Mouse (Mus musculus) spleen, adult 2 months (tissue): ENCODE measurements around the gene Mrpl36. TPM values are rescaled to one million over a fixed set of nuclear protein-coding genes. Genes with fewer than 3 reads are reported as not detected.

Source experiments
- DNase-seq, 2 experiments: peaks; one replicate each; pipeline versions ENCODE4 v3.0.0 to v3.0.0-alpha.2; 2012 to 2021; ENCODE audit warnings: low spot score in 2 of 2, low read depth in 1 of 2
- H3K27ac ChIP-seq: fragments of 200-500 bp; 2 replicates; pipeline ENCODE4 v1.5.1; 2012; ENCODE audit warnings: low read length, inconsistent platforms; ENCODE audit not compliant: insufficient read depth
- H3K27me3 ChIP-seq: fragments of 200-500 bp; 2 replicates; pipeline ENCODE4 v1.6.1; 2012; ENCODE audit warnings: mild to moderate bottlenecking, moderate library complexity, low read length, inconsistent platforms; ENCODE audit not compliant: control insufficient read depth, insufficient read depth
- H3K36me3 ChIP-seq: fragments of 200-500 bp; 2 replicates; pipeline ENCODE4 v1.6.1; 2012; ENCODE audit warnings: mild to moderate bottlenecking, low read length, inconsistent platforms; ENCODE audit not compliant: control insufficient read depth, insufficient read depth
- H3K4me1 ChIP-seq: fragments of 200-500 bp; 2 replicates; pipeline ENCODE4 v1.6.1; 2011; ENCODE audit warnings: inconsistent platforms; ENCODE audit not compliant: control insufficient read depth, insufficient read depth, insufficient read length
- H3K4me3 ChIP-seq: fragments of 200-500 bp; 2 replicates; pipeline ENCODE4 v1.5.1; 2011; ENCODE audit warnings: mild to moderate bottlenecking, inconsistent platforms; ENCODE audit not compliant: insufficient read depth, insufficient read length; ENCODE audit errors: extremely low read depth
- CTCF ChIP-seq: fragments of 200-500 bp; IDR thresholded peaks from 2 replicates; pipeline ENCODE4 v1.5.1; 2011; ENCODE audit warnings: mild to moderate bottlenecking, inconsistent platforms; ENCODE audit not compliant: insufficient read depth, insufficient read length, insufficient replicate concordance; ENCODE audit errors: extremely low read depth
- POLR2A ChIP-seq: fragments of 200-500 bp; IDR thresholded peaks from 2 replicates; pipeline ENCODE4 v1.6.1; 2011; ENCODE audit warnings: low read depth, low read length, inconsistent platforms
- WGBS: fragments of 180-500 bp; shearing (Covaris S2); methylation state at CpG from one replicate; pipeline ENCODE4 v1.1.7; 2018; 5-methylcytosine and 5-hydroxymethylcytosine counted together
- polyA plus RNA-seq: library from polyadenylated mRNA; depleted of rRNA; stranded (reverse); fragments of >200 nt; gene quantifications from 2 replicates; pipeline ENCODE4 v1.2.3, GENCODE M21; 2012; rRNA removed

Mrpl36 gene
- 67.3 and 95.1 TPM in 2 replicates for polyA plus RNA-seq

DNA sequence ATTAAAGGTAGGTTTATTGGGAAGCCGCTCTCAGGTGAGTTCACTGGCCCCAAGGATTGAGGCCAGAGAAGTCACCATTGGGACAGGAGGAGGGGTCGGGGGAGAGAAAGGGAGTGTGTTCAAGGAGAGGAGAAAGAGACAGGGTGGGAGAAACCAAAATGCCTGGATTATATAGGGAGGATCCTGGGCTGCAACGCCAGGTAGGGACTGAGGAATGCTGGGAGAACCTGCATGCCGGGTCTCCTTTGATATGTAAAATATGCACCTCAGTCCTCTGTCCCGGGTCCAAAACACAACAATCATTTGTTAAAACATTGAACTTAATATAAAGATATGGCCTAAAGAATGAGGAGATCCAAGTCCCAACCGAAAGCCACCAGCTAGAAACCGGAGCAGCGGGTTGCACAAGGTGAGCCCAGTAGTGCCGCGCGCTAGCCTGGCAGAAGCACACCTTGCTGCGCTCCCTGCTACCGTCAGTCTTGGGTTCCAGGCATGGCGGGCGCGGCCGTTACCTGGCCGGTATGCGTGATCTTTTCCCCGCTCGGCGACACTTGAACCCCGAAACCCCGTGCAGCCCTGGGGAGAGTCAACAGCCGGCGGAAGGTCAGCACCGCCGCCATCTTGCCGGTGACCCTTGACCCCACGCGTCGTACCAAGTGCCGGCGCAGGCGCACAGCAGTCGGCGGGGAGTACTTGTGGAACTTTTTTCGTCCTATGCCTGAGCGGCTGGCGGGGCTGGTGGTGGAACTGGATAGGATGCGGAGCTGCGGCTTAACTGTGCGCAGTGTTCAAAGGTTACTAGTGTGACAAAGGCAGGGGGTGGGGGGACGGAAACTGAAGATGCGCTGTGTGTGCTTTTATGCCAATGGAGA lies at the start of gene Mrpl36, which contains the start of gene Ndufs6:
Mrpl36 (plus strand) TSS at position 687 of the 872 bp plus-strand sequence.
Ndufs6 (minus strand) TSS at position 716 of the 872 bp plus-strand sequence.
- WGBS: 2% methylated on average over 45 of the region's 45 CpGs
- Histone ChIP-seq H3K27ac (peak within 1 kb of the TSS; percentile 68), H3K4me3 (peak within 1 kb of the TSS; percentile 95), H3K4me1 (peaks cover 12% of the 10 kb centered on the region; the same call in 1 of the 2 replicates), H3K36me3 (peaks cover 11% of the 10 kb centered on the region), H3K27me3 (no peaks in the 10 kb centered on the region)
- peak; percentile 84 to 90 for DNase-seq
- TF ChIP-seq CTCF: no peak
- peak; percentile 78 for TF ChIP-seq POLR2A

DNA sequence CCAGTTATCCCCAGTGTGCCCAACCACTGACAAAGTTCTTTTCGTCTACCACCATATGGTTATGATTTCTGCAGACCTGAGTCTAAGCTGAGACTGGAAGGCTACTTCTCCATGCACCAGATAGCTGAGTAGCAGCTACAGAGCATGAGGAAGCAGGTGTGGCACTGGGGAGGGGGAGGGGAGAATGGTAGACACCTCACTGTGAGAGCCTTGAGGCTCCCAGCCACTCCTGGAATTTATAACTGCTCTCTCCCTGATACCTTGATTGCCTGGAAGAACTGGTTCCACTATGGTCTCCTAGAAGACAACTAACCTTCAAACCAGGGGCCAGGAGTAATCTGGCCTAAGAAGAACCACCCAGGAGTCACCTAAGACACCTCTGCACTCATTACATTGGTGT lies 49.1 kb upstream of the Mrpl36 start:
- Histone ChIP-seq H3K27me3 (no peaks in the 10 kb centered on the region), H3K27ac (no peak overlapping the region), H3K4me1 (no peaks in the 10 kb centered on the region), H3K36me3 (no peaks in the 10 kb centered on the region), H3K4me3 (no peak overlapping the region)
- WGBS: 72% methylated on average over 1 of the region's 1 CpGs
- DNase-seq: no peak
- no peak for TF ChIP-seq CTCF
- no peak for TF ChIP-seq POLR2A

DNA sequence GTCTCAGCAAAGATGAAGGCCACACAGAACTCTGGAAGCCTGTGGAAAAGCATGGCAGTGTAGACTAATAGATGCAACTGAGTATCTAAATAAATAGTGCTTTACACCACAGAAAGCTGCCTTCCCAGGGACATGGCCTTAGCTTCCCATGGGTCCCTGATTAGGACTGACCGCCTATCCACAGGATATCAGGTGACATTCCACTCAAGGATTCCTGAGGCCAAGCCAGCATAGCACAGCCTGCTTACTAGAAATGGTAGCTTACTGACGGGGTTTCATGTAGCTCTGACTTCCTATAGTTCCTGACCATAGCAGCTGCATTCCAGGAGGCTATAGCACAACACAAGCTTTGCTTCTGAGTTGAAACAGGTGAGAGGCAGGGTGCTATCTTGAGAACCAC lies 45.9 kb upstream of the Mrpl36 start:
- no peak for DNase-seq
- Histone ChIP-seq H3K4me3 (no peak overlapping the region), H3K36me3 (no peaks in the 10 kb centered on the region), H3K27me3 (no peaks in the 10 kb centered on the region), H3K4me1 (no peaks in the 10 kb centered on the region), H3K27ac (no peak overlapping the region)
- WGBS: 86% methylated on average over 2 of the region's 2 CpGs
- no peak for TF ChIP-seq CTCF
- TF ChIP-seq POLR2A: no peak

DNA sequence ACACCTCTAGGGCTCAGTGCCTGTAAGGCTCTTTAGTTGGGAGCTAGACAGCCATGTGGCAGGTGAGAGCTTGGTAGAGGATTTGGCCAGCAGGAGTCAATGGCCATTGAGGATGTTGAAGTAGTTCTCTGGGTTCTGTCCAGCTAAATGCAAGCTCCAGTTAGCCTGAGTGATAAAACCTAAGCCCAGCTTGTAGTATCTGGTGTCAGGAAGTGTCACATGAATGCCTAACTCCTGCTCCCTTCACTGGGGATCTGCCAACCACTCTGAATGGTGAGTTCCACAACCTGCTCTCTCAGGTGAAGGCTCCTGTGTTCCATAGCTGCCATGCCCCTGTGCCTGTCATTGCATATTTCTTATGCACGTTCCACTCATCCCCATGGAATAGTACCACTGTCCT lies 44.8 kb upstream of the Mrpl36 start:
- H3K27me3 ChIP-seq: no peaks in the 10 kb centered on the region
- no peak for DNase-seq
- H3K27ac ChIP-seq: no peak overlapping the region
- WGBS: 81% methylated on average over 1 of the region's 1 CpGs
- no peaks in the 10 kb centered on the region for H3K36me3 ChIP-seq
- H3K4me3 ChIP-seq: no peak overlapping the region
- no peaks in the 10 kb centered on the region for H3K4me1 ChIP-seq
- no peak for TF ChIP-seq CTCF
- no peak for TF ChIP-seq POLR2A

DNA sequence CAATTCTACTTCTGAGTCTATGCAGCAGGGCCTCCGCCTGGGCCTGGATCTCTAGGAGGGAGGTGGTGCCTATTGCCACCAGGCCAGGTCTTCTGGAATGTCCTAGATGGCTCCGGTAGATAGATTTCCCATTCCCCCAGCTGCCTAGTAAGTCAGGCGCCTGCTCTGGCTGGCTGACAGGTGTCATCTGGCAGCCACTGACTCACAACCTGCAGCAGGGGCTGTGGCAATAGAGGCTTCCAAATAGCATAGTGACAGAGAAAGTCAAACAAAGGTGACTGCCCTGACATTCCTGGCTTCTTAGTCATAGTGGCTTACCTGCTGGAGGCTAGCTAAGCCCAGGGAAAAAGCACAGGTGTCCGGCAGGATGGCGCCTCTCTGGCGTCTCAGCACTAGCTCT lies 38.1 kb upstream of the Mrpl36 start:
- Histone ChIP-seq H3K4me3 (no peak overlapping the region), H3K4me1 (no peaks in the 10 kb centered on the region), H3K27me3 (no peaks in the 10 kb centered on the region), H3K36me3 (no peaks in the 10 kb centered on the region), H3K27ac (no peak overlapping the region)
- no peak for DNase-seq
- no peak for TF ChIP-seq POLR2A
- WGBS: 89% methylated on average over 6 of the region's 6 CpGs

DNA sequence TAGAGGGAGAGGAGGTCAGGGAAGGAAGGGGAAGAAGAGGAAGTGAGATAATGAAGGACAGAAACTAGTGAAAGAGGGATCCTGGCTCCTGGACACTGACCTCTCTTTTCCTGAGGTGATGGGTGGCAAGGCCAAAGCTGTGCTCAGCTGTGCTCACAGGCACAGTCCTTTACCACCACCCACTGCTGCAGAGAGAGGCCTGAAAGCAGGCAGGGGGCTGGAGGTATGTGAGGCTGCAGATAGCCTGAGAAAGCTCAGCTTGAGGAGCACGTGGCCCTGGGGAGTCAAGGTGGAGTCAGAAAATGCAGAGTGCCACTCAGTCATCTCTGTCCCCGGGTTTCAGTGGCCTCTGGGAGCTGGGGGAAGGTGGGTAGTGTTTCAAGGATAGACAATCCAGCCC lies 37.2 kb upstream of the Mrpl36 start:
- no peak for DNase-seq
- Histone ChIP-seq H3K36me3 (no peaks in the 10 kb centered on the region), H3K27me3 (no peaks in the 10 kb centered on the region), H3K4me1 (no peaks in the 10 kb centered on the region), H3K27ac (no peak overlapping the region), H3K4me3 (no peak overlapping the region)
- TF ChIP-seq POLR2A (no peak), CTCF (no peak)
- WGBS: 21% methylated on average over 2 of the region's 2 CpGs

DNA sequence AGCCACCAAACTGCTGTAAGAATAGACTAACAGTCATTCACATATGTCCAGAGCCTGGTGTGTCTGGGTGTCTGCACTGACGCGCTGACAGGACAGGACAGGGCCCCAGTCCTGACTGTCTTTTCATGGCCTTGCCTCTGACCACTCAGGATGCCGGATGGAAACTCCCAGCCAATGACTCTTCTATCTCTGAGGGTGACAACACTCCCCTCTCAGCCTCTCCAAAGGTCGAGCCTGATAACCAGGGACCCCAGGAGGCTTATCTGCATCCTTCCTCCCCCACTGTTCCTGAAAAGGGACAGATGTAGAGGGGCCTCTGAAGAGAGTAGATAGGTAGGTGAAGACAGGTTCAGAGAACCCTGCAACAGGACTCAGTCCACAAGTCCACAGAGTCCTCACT lies 29.6 kb upstream of the Mrpl36 start:
- no peak overlapping the region for H3K4me3 ChIP-seq

More for the DNA sequence above, 29.6 kb upstream of the Mrpl36 start:
- TF ChIP-seq CTCF (no peak), POLR2A (no peak)
- Histone ChIP-seq H3K27me3 (no peaks in the 10 kb centered on the region), H3K36me3 (no peaks in the 10 kb centered on the region), H3K27ac (no peak overlapping the region), H3K4me1 (no peaks in the 10 kb centered on the region)
- 76% methylated on average over 4 of the region's 4 CpGs for WGBS
- DNase-seq: no peak
